Mouse (Mus musculus) heart, postnatal 25 days (tissue): Measurements from ENCODE around the gene Bank1. TPM values are rescaled to one million over a fixed set of nuclear protein-coding genes. Genes with fewer than 3 reads are reported as not detected.

Experiments
- DNase-seq: peaks from one replicate; pipeline ENCODE4 v3.0.0; 2022; ENCODE audit warnings: low spot score
- intact Hi-C: fragments of 180-260 bp; cut with DNase I; formaldehyde crosslinking; loops from one replicate; pipeline ENCODE4 v1.15.1; 2025
- total RNA-seq, 2 experiments: library from RNA; stranded (reverse); gene quantifications; 2 replicates each; pipeline ENCODE4 v1.2.3; 2021

The Bank1 gene
- total RNA-seq, 2 experiments from 2014 or later = 0.68 to 1.1 TPM

DNA sequence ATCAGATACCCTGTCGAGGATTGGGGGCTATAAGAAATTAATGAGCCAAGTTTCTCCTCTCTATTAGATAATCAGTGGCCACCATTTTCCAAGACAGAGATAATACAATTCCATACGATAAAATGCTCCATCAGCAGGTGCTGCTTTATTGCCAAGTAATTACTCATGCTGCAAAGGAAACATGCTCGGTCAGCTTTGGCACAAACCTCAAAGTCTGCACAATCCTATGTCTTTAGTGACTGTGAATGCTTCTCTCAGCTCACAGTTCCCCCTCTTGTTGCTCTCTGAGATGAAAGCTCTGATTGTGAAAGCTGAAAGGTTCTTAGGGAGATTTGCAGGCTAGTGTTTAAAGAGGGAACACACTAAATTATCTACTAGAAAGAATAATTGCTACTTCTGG lies 193.9 kb downstream of the Bank1 start:
- no peak for DNase-seq
- intact Hi-C loops = no loop called here

DNA sequence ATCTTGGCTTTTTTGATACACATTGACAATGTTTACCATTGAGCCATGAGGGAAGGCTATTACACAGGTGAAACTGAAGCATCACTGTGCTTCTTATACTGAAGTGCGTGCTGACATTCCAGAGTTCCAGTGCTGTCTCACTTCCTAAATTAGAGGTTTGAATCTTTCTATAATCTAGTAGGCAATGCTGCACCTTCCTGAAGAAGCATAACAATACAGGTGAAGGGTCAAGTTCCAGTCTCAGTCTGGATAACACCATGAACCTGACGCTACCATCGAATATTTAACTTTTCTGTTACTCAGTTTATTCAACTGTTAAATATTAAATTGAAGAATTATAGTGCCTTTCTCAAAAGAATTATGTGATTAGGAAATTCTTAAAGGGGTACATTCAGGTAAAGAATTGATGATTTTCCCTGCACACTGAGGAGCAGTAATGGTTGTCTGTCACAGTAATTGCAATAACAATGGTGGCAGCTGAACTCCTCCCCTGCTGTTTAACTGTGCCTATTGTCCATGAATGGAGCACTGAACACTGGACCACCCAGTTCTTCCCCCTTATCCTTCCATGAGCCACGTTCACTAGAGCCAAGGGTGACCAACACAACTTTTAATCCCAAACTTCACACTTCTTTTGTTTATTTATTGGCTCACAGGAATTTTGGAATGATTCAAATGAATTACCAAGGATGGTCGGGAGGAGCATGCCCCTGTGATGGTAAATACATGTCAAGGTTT lies 210.2 kb downstream of the Bank1 start:
- intact Hi-C loops = no loop called here
- DNase-seq = no peak

DNA sequence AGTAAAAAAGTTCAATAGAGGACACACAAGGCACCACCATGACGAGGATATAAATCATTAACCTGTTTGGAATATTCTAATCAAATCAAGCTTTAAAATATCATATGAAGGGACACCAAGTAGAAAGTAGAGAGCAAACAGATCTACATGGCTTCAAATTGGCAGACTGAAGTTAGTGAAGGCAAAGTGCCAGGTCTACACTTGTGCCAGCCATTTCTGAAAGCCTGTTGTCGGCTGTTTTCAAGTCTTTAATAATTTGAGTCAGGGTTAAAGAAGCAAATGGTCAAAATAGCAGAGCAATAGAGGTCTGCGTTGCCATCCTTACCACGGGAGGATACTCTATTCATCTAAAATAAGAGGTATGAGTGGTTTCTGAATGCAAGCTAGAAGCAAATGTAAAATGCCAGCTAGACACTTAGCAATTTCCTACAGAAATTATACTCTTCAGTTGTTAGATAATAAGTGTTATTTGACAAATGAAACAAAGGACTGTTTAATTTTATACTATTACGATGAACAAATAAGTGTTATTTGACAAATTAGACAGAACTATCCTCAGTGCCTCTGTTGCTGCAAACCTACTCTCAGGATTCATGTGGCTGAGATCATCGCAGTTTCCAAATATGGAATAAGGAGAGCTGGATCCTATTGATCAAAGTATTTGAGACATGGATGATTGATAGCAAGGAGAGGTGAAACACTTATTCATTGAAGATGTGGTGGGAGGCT lies 216.3 kb downstream of the Bank1 start:
- DNase-seq = no peak
- intact Hi-C loops = no loop called here

DNA sequence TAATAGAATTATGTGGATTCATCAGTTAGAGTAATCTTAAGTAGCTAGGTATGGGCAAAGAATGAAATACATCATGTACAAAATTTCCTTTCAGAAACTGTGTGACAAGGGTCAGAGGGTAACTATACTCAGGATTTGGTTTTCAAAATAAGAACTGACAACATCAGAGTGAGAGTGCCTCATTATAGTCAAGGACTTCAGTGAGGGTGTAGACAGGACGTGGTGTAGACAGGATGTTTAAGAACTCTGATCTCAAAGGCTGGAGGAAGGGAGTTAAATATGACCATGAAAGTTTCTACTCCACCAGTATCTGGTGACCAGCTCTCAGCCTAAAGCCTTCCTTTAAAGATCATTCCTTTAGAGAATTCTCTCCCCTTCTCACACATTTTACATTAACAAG lies 219.4 kb downstream of the Bank1 start:
- intact Hi-C loops = no loop called here
- no peak for DNase-seq

DNA sequence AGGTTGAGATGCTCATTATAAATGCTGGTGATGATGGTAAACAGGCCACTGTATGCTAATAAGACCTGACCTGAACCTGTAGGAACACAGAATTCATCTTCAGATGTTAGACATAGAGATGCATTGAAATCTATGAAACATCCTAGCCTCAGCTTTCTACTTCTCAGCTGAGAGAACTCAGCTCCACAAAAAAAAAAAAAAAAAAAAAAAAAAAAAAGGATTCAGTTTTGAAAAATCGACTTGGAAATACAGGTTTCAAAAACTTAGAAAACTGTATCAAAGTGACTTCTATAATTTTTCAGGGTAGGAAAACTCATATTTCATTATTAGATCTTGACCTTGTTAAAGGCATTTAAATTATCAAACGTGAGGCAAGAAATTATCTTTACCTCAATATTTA lies 222.5 kb downstream of the Bank1 start:
- intact Hi-C loops = no loop called here
- no peak for DNase-seq

DNA sequence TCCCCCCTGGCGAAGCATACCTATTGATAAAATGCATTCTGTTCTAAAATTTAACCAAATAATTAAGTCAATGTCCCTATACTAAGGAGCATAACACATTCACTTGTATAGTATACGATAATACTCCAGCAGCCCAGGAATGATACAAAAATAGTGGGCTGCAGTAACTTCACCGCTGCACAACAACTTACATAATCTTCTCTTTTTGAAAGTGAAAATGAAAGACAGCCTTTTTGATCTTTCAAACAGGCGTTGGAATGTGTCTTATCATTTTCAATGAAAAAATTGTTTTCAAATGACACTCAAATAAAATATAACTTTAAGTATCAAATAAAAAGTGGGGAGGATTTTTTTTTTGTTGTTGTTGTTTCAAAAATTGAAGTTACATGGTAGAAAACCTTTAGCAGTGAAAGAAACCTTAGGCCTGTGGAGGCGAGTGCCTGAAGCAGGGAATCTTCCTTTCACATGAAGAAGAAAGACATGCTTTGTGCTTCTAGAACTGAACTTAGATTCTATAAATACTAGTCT lies 224.8 kb downstream of the Bank1 start:
- intact Hi-C loops = no loop called here
- DNase-seq = no peak

DNA sequence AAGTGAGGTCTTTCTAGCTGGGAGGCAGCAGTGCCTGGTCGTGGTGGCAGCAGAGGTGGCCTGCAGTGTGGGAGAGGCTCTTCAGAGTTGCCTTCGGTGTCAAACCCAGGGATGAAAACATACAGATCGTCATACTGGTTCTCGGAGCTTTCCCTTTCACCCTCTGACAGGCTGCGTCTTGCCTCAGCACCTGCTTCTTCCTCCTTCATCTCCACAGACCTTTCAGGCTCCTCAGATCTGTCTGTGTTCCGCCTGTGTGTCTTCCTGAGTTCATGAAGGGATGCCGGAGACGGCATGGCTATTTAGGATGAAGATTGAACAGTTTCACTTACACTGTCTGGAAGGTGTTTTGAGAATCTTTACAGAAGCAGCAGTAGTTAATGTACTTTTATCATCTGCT lies 225.6 kb downstream of the Bank1 start:
- intact Hi-C loops = no loop called here
- no peak for DNase-seq

DNA sequence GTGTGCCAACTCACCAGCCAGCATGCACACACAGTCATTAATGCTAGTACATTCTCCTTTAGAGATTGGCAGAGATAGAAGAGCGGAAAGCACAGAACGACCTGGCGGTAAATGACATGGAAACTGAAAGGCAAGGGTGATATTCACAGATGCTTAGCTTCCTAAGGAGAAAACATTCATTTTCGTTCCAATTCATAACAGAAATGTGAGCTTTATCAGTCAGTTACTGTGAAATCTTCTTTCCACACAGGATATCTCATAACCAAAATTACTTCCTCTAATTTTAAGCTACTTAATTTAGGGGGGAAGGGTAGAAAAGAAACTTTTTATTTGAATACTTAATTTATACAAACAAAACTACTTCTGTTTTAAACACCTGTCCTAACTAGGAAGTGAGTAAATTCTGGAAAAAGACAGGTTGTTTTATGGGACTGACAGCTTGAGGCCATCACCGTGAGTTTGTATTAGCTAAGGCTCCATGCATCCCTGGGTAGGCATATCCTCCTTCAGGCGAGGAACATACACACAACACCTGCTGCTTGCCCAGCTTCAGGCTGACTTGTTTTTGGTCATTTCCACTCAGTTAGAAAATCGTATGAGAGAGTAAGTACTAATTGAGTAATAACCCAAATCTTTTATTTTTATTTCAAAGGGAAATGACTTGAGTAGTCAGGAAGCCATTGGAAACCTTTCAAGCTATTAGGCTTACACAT lies 238.8 kb downstream of the Bank1 start:
- intact Hi-C loops = no loop called here
- DNase-seq = no peak

DNA sequence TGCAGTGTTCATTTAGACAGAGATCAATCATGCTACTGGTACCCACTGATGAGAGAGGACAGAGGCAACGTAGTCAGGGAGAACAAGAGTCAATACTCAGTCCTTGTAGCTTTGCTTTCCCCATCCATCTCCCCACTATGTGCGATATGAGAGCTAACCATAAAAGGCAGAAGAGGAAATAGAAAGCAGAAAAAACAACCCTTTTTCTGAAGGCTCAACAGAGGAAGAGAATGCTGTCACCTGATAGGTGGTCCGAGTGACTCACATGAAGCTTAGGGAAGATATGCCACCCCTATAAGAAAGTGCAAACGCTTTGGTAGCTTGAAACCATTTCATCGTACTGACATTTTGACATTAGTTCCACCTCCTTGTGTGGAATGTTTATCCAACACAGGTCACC lies 239.4 kb downstream of the Bank1 start:
- DNase-seq = no peak
- intact Hi-C loops = no loop called here

DNA sequence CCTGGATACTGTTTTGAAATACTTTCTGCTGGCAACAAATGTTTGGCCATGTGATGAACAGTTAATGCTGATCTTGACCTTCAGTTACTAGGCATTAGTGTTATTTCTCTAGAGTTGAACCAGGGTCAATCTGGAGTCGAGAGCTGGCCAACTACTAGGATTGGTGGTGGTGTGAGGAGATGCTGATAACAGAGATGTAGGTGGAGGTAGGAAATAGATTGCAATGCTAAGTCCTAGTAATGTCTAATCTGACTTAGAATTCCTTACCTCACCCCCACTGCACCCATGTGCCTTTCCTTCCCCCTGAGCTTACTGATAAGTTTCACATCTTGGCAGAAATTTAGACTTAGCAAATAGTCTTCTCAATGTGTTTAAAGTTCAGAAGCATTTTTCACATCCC lies 240.8 kb downstream of the Bank1 start:
- no peak for DNase-seq

DNA sequence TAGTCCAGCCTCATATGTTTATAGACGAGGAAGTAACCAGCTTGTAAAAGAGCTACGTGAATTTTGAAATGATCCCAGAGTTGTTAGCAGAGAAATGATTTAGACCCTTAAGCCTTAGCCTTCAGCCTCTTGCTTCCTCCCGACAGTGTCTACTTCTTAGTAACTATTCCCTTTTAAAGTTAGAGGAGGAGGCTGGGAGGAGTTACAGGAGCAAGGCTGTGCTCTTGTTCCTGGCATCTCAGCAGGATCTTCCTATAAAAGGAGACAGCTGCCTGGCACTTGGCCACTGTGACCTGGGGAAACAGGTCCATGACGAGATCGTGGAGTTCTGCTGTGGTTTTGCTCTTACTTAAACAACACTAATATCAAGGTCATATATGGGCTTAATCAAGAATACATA lies 241.8 kb downstream of the Bank1 start:
- intact Hi-C loops = no loop called here
- DNase-seq = no peak

More for the DNA sequence above, 240.8 kb downstream of the Bank1 start:
- intact Hi-C loops = no loop called here

DNA sequence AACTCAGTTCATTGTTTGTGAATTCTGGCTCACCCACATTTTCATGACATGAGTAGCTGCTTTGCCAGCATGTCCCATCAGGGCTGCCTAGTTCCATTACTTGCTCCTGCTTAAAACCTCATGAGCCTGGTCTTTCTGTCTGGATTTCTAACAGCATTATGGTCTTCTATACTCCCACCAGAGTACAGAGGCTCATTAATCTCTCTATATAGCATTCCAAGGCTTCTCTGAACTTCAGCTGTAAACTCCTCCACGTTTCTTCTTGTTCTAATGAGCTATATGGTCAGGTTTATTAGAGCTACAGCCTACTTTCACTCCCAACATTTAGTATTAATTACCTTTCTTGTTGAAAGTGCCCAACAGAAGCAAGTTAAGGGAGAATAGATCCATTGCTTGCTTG lies 244.6 kb downstream of the Bank1 start:
- intact Hi-C loops = no loop called here
- DNase-seq = no peak

DNA sequence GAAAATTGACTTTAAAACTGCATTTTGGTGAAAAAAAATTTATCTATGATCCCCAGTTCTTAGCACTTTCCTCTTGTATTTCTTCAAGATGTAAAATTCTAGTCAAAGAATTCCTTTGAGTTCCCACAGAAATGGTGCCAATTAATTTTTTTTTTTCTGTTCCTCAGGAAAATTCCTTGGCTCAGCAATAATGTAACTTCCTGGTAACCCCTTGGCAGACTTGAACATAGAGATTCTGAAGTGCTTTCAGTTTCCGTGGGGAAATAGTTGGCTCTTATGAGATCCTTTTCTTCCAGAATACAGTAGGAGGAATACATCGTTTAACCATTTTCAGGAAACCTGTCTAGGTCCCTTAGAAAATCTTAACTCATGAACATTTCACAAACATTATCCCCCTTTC lies 247.3 kb downstream of the Bank1 start:
- intact Hi-C loops = no loop called here
- no peak for DNase-seq

DNA sequence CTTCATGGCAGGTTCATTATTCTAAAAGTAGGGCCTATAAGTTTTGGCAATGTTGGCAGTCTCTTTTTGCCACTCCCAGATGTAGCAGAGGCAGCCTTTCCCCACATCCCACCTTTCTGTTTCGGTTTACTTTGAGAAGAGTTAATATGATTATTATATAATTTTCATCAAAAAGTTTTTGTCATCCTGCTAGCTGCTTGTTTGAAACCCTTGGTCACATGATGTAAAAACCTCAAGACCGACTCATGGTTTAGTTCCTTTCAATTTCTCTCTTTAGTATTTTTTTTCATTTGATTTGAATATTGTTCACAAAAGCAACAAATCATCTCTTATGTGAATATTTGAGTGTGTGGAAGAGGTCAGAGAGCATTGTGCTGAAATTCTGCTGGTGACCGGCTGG lies 255.5 kb downstream of the Bank1 start:
- intact Hi-C loops = no loop called here
- no peak for DNase-seq

DNA sequence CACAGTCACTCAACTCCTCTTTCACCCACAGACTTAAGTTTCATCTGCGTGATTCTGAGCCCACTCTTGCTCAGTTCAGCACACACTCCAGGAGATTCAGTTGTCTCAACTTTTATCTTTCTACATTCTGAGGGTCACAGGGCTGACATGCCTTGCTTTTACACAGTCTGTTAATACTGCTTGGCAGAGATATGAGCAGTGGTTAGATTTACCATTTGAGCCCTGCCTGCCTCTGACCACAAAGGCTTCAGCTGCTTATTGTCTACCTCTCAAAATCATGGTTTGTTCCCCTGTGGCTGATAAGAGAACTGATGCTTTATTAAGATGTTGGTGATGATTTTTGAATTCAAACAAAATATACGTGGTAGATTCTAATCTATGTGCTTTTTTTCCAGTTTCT lies 264.0 kb downstream of the Bank1 start:
- intact Hi-C loops = no loop called here

DNA sequence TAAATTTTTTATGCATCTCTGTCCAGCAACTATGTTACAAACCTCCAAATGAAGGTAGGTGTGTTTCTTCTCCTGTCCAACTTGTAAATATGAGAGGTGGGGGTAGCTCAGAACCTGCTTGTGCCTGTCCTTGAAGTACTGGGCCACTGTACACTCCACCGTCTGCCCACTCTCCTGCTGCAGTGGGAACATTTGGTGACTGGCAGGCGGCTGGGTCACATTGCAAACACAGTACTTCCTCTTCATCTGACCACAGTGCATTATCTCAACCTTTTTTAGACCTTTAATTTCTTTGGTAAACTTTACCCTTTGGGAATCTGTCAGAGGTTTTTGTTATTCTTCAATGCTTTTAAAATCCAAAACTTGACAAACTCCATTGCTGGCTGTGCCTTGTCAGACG lies 275.2 kb downstream of the Bank1 start:
- intact Hi-C loops = no loop called here
- no peak for DNase-seq

More for the DNA sequence above, 264.0 kb downstream of the Bank1 start:
- DNase-seq = no peak

DNA sequence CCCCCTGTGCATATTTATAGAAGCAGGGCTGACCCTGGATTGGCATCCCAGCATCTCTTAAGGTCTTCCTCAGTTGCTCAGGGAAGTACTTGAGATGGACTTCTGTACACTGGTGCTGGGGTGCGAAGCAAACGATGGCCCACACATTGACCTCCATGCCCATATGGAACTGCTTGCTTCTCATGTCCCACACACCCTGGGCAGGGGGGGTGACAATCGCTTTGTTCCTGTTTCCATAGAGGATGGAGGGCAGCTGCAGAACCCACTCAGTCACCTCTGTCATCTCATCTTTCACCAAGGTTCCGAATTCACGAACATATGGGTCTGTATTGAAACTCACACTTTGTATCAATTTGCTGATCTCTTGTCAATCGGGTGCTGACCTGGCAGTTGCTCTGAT lies 275.7 kb downstream of the Bank1 start:
- intact Hi-C loops = no loop called here
- no peak for DNase-seq

DNA sequence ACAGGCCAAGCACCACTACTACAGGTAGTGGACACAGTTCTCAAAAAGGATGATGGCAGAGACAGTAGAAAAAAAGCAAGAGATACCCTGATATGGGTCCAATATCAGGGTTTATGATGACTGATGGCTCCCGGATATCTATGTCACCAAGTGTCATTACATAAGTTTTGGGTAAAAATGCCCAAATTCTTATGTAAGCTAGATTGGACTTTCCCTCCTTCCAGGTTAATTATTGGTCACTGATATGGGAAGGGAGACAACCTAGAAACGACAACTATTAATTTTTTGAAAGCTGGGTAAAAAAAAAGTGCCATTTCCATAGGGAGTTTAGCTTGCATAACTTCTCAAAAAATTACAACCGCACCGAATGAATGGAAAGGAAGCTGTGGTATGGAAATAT lies 277.8 kb downstream of the Bank1 start:
- intact Hi-C loops = no loop called here

DNA sequence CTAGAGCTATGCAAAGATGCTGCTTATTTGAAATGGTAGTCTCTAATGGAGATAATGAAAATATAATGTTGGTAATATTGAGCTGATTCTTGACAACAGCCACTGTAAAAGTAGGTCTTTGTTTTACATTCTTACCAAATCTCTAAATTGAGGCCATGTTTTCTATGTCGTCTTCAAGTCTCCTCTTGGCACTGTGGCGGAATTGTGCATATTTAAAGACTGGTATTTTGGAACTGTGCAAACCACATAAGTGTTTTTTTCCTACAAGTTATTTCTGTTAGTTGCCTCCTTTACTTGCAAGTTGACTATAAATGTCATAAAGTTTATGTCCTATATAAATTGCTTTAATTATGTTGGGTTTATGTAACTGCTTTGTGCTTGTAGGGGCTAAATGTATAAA lies 280.5 kb downstream of the Bank1 start:
- intact Hi-C loops = no loop called here
- no peak for DNase-seq

More for the DNA sequence above, 277.8 kb downstream of the Bank1 start:
- no peak for DNase-seq

DNA sequence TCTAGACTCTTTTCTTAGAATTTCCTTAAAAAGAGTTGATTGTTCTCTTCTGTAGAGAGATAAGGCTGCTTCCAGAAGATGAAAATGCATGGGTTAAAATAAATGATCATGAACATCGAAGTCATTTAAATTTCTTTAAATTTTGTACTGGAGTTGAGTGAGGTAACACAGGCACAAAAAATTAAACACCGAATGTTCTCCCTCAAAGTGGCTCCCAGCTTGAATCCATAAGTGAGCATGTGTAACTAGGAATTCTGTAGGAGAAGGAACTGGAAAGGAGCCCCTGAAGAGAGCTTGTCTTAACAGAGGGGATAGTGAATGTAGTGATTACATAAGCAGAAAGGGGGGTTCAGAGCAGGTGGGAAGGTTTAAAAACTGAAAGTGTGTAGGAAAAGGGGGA lies 285.8 kb downstream of the Bank1 start:
- intact Hi-C loops = no loop called here
- no peak for DNase-seq

DNA sequence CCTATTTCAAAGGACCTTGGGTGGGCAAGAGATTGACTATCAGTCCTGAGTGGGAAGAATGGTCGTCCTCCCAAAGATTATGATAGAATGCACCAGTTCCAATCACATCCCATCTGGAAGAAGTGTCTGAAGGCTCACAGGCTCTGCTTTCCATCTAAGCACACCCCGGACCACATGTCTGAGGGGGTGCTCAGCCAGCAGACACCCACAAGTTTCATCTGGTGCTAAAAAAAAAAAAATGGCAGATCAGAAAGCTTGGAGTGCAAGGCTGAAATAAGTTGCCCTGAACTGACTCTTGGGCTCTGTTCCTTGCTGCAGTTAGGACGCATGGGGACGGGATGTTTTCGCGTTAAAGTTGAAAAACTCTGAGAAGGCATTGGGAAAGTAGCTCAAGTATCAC lies 286.4 kb downstream of the Bank1 start:
- intact Hi-C loops = no loop called here
- DNase-seq = no peak
